Mouse (Mus musculus) neural tube, embryonic 10.5 days (tissue): ENCODE results near the gene Nova2.

Source experiments
- DNase-seq: peaks from one replicate; pipeline ENCODE4 v3.0.0-alpha.2; 2017; ENCODE audit warnings: low spot score; ENCODE audit errors: extremely low spot score

Gene Nova2

GRCm38 (mm10) chr7:18925162-18925938, at the start of gene Nova2:
TSS of gene Nova2 (plus strand) at chr7:18925888.
- peak; percentile 92 for DNase-seq

DNA sequence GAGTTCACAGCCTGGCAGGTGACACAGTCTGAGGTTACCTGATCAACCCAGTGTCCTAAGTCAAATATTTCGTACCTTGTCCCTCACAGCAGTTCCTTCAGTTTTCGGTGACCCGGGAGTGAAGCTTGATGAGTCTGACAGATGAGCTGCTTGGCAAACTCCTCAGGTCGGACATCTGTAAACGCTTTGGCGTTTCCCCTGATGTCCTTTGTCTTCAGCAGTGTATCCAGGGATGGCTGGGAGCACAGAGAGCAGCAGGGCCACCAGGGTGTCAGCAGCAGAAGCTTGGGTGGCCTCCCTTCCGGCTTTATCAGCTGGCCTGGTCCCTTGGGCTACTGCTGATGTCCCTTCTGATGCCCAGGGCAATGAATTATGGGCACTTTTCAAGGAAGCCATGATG, 47.0 kb upstream of the Nova2 start:
- no peak for DNase-seq

DNA sequence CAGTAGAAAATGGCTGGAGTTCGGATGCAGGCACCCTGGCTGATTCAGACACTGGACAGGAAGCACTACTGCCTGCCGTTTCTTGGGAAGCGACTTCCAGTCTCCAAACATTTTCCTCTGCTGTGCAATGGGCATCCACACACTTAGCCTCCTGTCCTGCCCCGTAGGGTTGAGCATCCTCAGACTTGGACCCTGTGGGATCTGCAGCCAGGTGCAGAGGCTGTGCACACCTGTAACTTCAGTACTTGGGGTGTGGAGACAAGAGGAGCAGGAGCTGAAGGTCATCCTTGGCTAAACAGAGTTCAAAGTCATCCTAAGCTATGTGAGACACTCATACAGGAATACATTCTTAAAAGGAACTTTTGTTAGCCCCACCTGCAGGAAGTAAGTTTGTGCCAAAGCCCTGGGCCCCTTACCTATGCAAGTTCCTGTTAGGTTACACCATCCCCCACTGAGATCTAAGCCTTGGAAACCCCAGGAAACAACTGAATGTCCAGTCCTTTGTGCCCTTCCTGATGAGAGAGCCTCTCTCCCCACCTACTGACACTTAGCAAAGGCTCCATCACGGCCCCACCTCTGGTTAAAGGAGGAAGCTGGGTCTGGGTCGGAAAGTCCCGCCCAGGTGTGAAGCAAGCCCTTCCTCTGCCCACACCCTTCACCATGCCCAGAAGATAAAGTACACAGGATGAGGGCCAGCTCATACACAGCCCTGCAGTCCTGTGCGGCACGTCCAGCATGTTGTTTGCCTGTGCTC, 41.5 kb upstream of the Nova2 start:
- no peak for DNase-seq

DNA sequence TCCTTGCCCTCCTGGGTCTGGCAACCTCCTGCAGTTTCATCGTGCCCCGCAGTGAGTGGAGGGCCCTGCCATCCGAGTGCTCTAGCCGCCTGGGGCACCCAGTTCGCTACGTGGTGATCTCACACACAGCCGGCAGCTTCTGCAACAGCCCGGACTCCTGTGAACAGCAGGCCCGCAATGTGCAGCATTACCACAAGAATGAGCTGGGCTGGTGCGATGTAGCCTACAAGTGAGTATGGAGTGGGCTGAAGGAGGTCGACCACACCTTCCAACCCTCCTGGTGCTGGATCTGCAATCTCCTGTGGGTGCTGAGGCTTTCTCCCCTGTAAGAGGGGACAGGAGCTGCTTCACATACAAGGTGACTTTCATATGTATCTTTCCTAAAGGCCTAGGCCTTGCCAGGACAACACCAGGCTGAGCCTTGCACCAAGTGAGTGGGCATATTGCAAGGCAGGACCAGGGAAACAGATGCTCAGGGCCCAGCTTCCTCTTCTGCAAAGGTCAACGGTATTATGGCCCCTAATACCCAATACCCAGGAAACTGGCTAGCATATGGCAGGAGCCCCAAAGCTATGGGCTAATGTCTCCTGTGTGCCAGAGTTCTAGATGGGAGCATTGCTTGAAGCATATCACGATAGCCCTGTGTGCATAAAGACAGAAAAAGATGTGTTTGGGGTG, 40.8 kb upstream of the Nova2 start:
- DNase-seq, result no peak

DNA sequence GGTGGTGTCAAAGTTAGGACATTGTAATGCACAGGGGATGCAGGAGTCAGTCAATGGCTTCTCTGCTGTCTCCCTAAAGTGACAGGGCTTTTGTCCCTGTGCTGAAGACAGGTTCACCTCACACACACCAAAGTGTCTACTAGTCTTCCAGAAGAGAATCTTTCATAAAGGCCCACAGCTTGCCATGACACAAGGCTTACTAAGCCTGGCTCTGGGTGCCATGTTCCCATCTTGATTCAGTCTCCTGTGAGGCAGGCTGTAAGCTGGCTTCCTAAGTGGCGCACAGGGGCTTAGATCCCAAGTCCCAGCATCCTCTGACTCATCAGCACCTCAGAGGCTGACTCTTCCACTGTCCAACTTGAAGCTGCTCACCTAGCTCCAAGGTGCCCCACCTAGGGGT, 38.7 kb upstream of the Nova2 start:
- DNase-seq, result no peak

DNA sequence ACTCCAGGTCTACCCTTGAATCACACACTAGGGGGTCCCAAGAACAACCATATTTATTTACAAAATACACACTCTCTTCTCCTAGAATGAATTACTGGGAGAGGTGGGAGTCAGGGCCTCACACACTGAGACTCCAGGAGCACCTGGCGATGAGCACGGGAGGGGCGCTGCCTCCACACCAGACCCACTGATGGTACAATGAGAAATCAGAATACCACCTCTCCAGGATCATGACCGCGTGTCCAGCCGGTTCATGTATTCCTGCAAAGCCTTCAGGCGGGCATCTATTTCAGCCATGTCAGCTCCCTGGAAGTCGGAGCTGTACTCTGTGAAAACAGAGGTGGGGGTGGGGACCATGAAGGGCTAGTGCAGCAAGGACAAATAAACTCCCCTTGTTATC, 34.8 kb upstream of the Nova2 start:
- DNase-seq, result no peak

DNA sequence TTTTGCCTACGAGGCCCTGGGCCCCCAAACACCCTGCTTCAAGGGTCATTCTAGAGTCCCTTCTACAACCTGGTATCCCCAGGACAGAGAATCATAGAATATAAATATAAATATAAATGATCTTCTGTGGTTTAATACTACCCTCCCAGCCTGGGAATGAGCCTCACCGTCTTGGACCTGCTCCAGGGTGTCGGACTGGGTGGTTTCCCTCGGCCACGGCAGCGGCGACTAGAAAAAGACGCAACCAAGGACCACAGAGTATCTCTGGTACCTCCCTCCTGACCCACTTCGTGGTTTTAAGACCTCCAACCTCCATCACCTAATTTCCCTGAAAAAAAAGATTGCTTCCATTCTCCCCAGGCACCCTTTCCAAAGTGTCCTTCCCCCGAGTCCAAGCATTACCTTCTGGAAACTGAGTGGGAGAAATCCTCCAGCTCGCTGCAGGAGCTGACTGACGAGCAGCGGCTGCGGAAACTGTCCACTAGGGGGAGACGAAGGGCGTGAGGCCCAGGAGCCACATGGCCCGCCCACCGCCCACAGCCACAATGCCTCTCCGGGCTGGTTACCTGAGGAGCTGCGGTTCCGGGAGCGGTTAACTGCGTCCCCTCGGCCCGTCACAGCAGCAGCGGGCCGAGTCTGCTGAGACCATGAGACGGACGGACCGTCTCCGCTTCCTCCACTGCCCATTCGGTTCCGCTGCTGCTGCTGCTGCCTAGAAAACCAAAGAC, 33.7 kb upstream of the Nova2 start:
- DNase-seq, result peak; percentile 89

DNA sequence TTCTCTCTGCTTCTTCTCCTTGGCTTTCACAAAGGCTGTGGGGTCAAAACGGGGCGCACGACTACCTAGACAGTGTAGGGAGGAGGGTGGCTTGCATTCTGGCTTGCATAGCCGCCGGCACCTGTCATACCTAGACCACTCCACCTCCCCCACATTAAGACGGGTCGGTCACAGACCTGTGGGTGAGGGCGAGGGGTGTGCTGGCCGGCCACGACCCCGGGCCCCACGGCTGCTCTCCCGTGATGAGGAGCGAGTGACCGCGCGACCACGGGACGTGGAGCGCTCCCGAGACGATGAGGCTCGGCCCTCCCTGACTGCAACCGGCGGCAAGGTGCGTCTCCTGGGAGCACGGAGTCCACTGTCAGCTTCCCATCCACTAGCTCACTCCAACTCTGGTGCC, 32.7 kb upstream of the Nova2 start:
- peak; percentile 29 for DNase-seq

DNA sequence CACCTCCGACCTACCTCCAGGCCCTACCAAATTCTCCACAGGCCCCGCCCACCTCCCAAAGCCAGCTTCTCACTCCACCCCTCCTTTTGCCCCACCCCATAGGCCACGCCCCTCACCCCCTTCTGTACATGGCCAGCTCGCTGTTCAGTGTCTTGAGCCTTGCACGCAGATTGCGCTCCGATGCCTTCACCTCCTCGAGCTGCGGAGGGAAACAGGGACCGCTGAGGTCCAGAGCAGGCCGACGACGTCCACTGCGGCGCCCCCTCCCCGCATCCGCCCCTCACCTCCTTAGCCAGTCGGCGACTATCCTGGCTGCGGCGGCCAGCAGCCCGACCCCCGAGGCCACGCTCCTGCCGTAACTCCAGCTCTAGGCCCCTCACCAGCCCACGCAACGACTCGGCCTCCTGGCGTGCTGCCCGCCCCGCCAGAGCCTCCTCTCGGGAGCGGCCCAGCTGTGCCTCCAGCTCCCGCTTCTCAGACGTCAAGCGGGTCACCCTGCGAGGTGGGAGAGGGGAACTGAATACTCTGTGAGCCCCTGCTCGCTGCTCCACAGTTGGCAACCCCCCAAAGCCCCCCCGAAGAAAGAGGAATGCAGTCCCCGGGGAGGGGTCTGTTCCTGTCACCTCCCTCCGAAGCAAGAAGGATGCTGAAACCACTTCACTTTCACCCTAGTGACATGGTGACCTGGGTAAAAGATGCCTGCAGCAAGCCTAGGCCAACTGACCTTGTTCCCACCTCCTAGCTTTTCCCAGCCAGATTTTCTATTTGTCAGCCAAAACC, 31.8 kb upstream of the Nova2 start:
- peak; percentile 61 for DNase-seq

GRCm38 (mm10) chr7:18896536-18896935, 29.2 kb upstream of the Nova2 start:
- DNase-seq, result peak; percentile 42

DNA sequence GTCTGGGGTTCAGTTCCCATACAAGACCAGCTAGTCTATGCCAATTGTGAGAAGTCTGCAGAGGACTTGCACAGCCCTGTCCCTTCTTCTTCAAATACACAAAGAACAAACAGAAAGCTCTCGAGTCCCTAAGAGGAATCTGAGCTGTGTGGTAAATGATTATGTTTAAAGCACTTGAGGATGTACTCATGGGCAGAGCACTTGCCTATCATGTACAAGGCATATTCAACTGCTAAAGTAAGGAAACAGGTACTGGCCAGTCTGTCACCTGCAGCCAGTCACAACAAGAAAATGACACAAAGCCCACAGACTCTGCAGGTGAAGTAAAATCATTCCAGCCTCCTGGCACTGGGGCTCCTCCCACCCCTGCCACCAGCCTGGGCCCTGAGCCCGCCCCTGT, 25.2 kb upstream of the Nova2 start:
- DNase-seq, result no peak

DNA sequence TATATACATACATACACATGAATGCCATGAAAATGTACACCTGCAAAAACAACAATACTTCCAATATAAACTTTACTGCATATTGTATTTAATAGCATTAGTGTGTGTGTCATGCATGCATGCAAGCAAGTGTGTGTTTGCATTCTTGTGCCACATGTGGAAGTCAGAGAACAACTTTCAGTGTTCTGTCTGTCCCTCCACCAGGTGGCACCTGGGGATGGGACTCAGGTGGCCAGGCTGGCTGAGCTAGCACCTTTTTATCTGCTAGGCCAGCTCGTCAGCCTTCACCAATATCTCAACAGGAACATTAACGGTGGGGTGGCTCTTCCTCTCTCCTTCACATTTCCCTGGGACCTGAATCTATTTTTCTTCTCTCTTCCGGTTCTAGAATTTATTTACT, 23.2 kb upstream of the Nova2 start:
- DNase-seq, result no peak

- no peak for DNase-seq
Observed at GRCm38 (mm10) chr7:18904971-18905370, 20.7 kb upstream of the Nova2 start.

DNA sequence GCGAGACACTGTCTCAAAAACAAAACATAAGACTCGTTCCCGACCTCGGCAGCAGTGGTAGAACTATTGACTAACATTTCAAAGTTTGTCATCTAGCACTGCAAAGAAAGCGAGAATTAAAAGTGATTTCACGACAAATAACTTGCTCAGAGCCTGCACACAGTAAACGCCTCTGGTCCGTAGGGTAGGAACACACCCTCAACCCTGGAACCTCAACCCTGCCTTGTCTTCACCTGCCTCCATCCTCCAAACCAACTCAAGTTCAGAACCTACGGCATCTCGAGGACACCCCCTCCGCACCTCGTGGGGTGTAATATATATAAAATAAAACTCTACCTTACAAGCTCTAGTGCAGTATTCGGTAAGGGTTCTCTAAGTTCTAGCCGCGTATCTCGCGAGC, 15.9 kb upstream of the Nova2 start:
- no peak for DNase-seq

- DNase-seq, result peak; percentile 94
Observed at GRCm38 (mm10) chr7:18910241-18910831, 15.4 kb upstream of the Nova2 start, which contains the start of gene Ccdc61. TSS of gene Ccdc61 (minus strand) at chr7:18910415.

DNA sequence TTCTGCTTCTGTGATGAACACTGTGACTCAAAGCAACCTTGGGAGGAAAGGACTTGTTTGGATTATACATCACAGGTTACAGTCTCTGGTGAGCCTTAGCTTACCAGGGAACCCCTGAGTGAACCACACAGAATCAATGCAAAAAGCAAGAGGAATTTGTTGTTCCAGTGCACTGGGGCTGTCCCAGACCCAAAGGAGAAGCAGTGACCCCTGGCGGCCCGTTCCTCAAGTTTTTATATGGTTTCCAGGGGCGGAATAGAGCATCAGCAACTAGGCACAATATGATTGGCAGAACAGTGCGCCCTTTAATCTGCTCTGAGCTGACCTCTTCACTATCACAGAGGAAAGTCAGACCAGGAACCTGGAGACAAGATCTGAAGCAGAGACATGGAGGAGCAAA, 9.4 kb upstream of the Nova2 start:
- no peak for DNase-seq

DNA sequence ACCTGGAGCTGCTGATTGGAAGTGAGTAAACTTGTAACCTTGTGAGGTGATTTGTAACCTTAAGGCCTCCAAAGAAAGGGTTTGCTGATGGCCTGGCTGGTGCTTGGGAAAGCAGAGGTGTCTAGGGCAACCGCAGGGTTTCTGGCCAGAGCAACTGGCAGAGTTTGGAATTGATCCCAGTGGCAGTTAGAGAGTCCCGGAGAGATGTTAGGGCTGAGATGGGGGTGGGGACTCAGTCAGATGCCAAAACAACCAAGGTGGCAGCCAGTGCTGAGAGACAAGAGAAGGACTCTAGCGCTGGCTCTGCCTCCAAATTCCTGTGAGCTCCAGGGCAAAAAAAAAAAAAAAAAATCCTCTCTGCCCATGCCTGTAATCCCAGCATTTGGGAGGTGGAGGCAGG, 7.8 kb upstream of the Nova2 start:
- DNase-seq, result no peak

DNA sequence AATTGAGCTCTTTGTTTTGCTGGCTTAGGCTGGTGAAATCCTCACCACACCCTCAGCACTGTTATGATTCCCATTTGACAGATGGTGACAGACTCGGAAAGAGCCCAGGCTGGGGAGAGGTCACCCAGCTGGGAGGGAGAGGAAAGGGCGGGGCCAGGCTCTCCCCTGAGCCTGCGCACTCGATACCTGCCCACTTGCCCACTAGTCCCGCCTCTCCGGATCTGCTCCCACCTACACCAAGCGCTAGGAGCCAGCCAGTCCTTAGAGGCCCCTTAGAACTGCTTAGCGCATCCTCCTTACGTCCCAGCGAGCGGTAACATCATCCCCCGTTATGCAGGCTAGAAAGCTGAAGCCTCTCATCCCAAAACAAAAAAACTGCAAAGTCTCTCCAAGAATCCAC, 4.6 kb upstream of the Nova2 start:
- DNase-seq, result peak; percentile 35

DNA sequence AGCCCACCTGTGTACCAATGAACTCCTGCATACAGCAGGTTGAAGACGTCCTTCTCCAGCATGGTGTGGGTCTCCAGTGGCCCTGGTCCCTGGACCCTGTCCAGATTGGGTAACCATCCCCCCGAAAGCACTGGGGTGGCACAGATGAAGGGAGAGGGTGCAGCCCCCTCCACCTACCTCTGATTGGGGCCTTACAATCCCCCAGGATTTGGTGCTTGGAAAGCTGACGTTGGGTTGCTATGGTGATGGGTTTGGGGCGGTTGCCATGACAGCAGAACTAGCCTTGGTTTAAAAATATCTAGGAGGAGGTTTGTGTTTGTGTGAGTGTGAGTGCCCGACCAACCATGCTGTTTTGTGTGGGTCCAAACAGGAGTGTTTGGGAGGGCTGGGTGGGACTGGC, 2.9 kb upstream of the Nova2 start:
- DNase-seq, result peak; percentile 23

DNA sequence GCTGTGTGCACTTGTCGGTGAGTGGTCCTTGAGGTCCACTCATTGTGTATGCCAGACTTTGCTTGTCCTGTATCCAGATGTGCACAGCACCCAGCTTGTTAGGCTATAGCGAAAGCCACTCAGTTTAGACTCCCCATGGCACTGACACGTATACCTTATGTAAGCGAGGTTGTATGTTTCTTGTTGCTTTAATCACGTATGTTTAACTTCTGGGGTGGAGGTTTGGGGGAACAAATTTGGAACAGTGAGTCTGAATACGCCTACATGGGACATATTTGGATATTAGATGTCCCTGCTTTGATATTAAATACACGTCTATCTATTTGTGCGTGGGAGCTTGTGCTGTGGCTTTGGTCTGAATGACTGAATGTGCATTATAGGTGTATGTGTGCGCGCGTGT, 2.4 kb upstream of the Nova2 start:
- DNase-seq, result no peak
